Mouse (Mus musculus) forebrain, embryonic 14.5 days (tissue): Measurements from ENCODE around the gene Clcn1. TPM values are rescaled to one million over a fixed set of nuclear protein-coding genes. Genes with fewer than 3 reads are reported as not detected.

Experiments
- ATAC-seq: fragments of 200-750 bp; cut with Nextera tagmentation; 2 replicates; pipeline ENCODE4 v1.8.0; 2017; ENCODE audit warnings: mild to moderate bottlenecking, moderate library complexity
- DNase-seq: peaks from one replicate; pipeline ENCODE4 v3.0.0-alpha.2; 2015; ENCODE audit warnings: low spot score
- H3K27ac ChIP-seq: fragments of 300-500 bp; sonication (generic); 2 replicates; pipeline ENCODE4 v1.5.1; 2014; ENCODE audit warnings: low read depth, mild to moderate bottlenecking, control low read depth, low read length, moderate library complexity
- H3K27me3 ChIP-seq: fragments of 300-500 bp; sonication (generic); replicated peaks from 2 replicates; pipeline ENCODE4 v1.6.1; 2014; ENCODE audit warnings: low read length, control low read depth, mixed read lengths; ENCODE audit not compliant: control insufficient read depth, insufficient read depth
- H3K36me3 ChIP-seq: fragments of 300-500 bp; sonication (generic); 2 replicates; pipeline ENCODE4 v1.6.1; 2014; ENCODE audit warnings: low read length, control low read depth; ENCODE audit not compliant: control insufficient read depth, insufficient read depth
- H3K4me1 ChIP-seq: fragments of 300-500 bp; sonication (generic); 2 replicates; pipeline ENCODE4 v1.6.1; 2014; ENCODE audit warnings: antibody characterized with exemption, low read length, control low read depth; ENCODE audit not compliant: control insufficient read depth, insufficient read depth
- H3K4me2 ChIP-seq: fragments of 300-500 bp; sonication (generic); 2 replicates; pipeline ENCODE4 v1.6.1; 2014; ENCODE audit warnings: mild to moderate bottlenecking, control low read depth, low read length
- H3K4me3 ChIP-seq: fragments of 300-500 bp; sonication (generic); 2 replicates; pipeline ENCODE4 v1.5.1; 2014; ENCODE audit warnings: low read depth, low read length, control low read depth
- H3K9ac ChIP-seq: fragments of 300-500 bp; sonication (generic); 2 replicates; pipeline ENCODE4 v1.6.1; 2014; ENCODE audit warnings: mild to moderate bottlenecking, low read length, control low read depth, moderate library complexity
- H3K9me3 ChIP-seq: fragments of 300-500 bp; sonication (generic); replicated peaks from 2 replicates; pipeline ENCODE4 v1.6.1; 2016; ENCODE audit warnings: low read length, control low read depth, mixed read lengths; ENCODE audit not compliant: control insufficient read depth
- WGBS: fragments of 180-500 bp; shearing (Covaris S2); extraction: QIAGEN DNeasy Blood & Tissue Kit; methylation state at CpG from one replicate; pipeline ENCODE4 v1.1.7; 2014; 5-methylcytosine and 5-hydroxymethylcytosine counted together
- polyA plus RNA-seq: library from polyadenylated mRNA; unstranded; fragments of >200 nt; fragmentation: Nextera tagmentation; extraction: Ambion mirVana; gene quantifications from 2 replicates; pipeline ENCODE4 v1.2.1, GENCODE M21; 2014

Clcn1 gene
- polyA plus RNA-seq, 1 experiment from 2014 or later: 1.3 TPM

DNA sequence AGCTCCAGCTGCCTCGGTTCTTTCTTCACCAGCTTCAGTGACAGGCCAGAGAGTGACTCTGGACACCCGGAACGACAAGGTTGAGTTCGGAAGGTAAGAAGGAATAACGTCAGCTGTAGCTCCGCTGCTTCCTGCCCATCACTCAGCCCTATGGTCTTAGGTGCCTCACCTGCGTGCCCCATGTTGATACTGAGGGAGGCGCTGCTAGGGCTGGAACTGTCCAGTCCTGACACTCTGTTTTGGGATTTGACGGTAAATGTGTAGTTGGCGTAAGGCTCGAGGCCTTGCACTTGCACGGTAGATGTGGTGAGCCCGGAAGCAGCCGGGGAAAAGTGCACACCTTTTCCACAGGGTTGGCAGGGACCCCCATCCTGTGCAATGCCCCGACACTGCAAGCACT lies 78.1 kb downstream of the Clcn1 start:
- Histone ChIP-seq H3K9ac (no peak overlapping the region), H3K4me2 (no peak overlapping the region), H3K4me3 (no peak overlapping the region), H3K27me3 (no peaks in the 10 kb centered on the region), H3K27ac (no peak overlapping the region), H3K9me3 (no peaks in the 10 kb centered on the region), H3K36me3 (peaks cover 6% of the 10 kb centered on the region; the same call in 1 of the 2 replicates), H3K4me1 (no peaks in the 10 kb centered on the region)
- 90% methylated on average over 15 of the region's 15 CpGs for WGBS
- ATAC-seq (no peak), DNase-seq (no peak)

DNA sequence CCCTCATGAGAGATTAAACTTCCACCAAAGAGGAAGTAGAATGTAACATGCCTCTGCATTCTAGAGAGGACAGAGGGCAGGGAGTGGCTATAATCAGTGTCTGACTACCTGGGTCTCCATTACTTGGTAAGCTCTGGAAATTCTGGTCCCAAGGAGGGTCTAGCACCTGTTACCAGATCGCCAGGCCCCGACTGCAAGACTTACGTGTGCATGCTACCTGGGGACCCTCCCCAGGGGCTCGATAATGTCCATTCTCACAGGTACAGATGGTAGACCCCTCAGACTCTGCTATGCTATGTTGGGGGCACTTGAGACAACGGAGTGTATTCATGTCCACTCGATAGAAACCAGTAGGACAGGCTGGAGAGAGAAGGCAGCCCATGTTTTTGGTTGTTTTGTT lies 78.7 kb downstream of the Clcn1 start:
- no peak overlapping the region for H3K27ac ChIP-seq
- 0 out of 2 replicates have a peak, but pooled peaks cover 5% of the 10 kb centered on the region for H3K4me1 ChIP-seq
- 95% methylated on average over 6 of the region's 6 CpGs for WGBS
- no peaks in the 10 kb centered on the region for H3K27me3 ChIP-seq
- ATAC-seq: no peak
- no peaks in the 10 kb centered on the region for H3K9me3 ChIP-seq
- 0 out of 2 replicates have a peak, but pooled peaks cover 3% of the 10 kb centered on the region for H3K36me3 ChIP-seq
- no peak overlapping the region for H3K4me2 ChIP-seq
- no peak overlapping the region for H3K9ac ChIP-seq
- no peak overlapping the region for H3K4me3 ChIP-seq
- DNase-seq: no peak

Other genes starting within 250 kb of the Clcn1 start
- gene Sva, start 248.3 kb upstream of the Clcn1 start, polyA plus RNA-seq: not detected in 2 replicates
- gene Tas2r139, start 145.7 kb upstream of the Clcn1 start, polyA plus RNA-seq: not detected in 2 replicates
- not detected in 2 replicates for gene Tas2r144, start 71.4 kb upstream of the Clcn1 start, polyA plus RNA-seq
- 9.9 and 13.1 TPM in 2 replicates for gene Gstk1, start 40.8 kb upstream of the Clcn1 start, polyA plus RNA-seq
- gene Tmem139, start 24.7 kb upstream of the Clcn1 start, polyA plus RNA-seq: not detected in 2 replicates
- gene Casp2, start 21.7 kb upstream of the Clcn1 start, polyA plus RNA-seq: 61.3 and 65.4 TPM in 2 replicates
- 4.7 and 5.6 TPM in 2 replicates for gene Fam131b, start 38.0 kb downstream of the Clcn1 start, polyA plus RNA-seq
- 34.8 and 41.0 TPM in 2 replicates for gene Zyx, start 62.9 kb downstream of the Clcn1 start, polyA plus RNA-seq
- gene Epha1, start 86.6 kb downstream of the Clcn1 start, polyA plus RNA-seq: 0.05 and 0.07 TPM in 2 replicates
- gene Tas2r143, start 113.6 kb downstream of the Clcn1 start, polyA plus RNA-seq: not detected in 2 replicates
- gene Tas2r135, start 118.7 kb downstream of the Clcn1 start, polyA plus RNA-seq: not detected in 2 replicates
- gene Tas2r126, start 147.8 kb downstream of the Clcn1 start, polyA plus RNA-seq: not detected in 2 replicates
- not detected in 2 replicates for gene Olfr458, start 178.5 kb downstream of the Clcn1 start, polyA plus RNA-seq
- not detected in 2 replicates for gene Olfr457, start 189.7 kb downstream of the Clcn1 start, polyA plus RNA-seq
- gene Olfr456, start 200.5 kb downstream of the Clcn1 start, polyA plus RNA-seq: not detected in 2 replicates